Mouse (Mus musculus): ENCODE measurements around the gene Hsf5. TPM values are rescaled to one million over a fixed set of nuclear protein-coding genes. Genes with fewer than 3 reads are reported as not detected.
A peak's percentile ranks its signal among the peaks of the same experiment; 100 is the strongest.

The Hsf5 gene
- polyA plus RNA-seq, 1 experiment from 2014 or later, result 0.16 TPM

- Histone ChIP-seq H3K4me1 (replicated peaks; ENCODE audit: insufficient read depth, low read length) (peaks cover 24% of the 10 kb centered on the region), H3K9me3 (replicated peaks; ENCODE audit: low read length) (no peaks in the 10 kb centered on the region), H3K27ac (no peak overlapping the region), H3K36me3 (ENCODE audit: insufficient read depth, low read length) (no peaks in the 10 kb centered on the region), H3K9ac (ENCODE audit: low read depth, low read length) (no peak overlapping the region), H3K27me3 (ENCODE audit: insufficient read depth, low read length) (no peaks in the 10 kb centered on the region), H3K4me2 (ENCODE audit: low read length) (no peak overlapping the region), H3K4me3 (replicated peaks; ENCODE audit: low read depth, low read length) (no peak overlapping the region)
- no peak for ATAC-seq (replicated peaks; ENCODE audit: low FRiP score, low read depth)
- TF ChIP-seq CTCF (IDR thresholded peaks at IDR 0.05; ENCODE audit: low read depth), result no peak
- 84% methylated on average over 12 of the region's 12 CpGs for WGBS
- no peak for DNase-seq (ENCODE audit: low spot score)
These were observed 35.7 kb upstream of the Hsf5 start for GRCm38 (mm10) chr11:87581161-87581865.

DNA sequence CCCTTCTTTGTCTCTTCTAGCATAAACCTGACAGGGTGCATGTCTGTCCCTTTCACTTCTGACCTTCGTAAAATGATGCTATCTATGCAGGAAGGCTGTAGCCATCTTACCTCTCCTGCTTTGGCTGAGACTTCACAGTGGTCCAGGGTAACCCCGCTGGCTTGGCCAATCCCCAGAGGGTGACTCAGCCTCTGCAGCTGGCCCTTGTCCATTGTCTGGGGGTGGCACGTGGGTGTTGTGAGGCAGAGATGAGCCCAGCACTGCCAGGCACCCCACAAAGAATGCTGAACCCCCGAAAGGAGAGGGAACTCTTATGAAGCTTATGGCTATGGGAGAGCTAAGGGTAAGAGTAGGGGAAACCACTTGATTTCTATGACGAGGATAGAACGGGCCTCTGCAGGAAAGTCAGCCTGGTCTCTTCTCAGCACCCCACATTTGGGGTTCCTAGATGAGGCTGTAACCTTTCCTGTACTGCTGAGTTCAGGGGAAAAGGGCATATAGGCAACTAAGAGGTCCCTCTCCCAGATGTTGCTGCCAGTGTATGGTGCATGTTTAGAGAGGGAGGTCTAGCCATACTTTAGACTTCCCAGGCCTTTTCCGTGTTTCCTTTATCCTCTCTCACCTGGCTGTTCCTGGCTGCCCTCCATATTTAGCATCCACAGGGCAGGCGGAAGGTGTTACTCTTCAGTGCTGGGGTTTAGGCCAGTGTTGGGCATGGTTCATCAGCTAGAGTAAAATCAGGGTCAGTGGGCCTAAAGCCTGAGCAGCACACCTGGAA is 34.8 kb upstream of the Hsf5 start:
- DNase-seq (ENCODE audit: low spot score), result no peak
- Histone ChIP-seq H3K4me3 (replicated peaks; ENCODE audit: low read depth, low read length) (no peak overlapping the region), H3K4me1 (replicated peaks; ENCODE audit: insufficient read depth, low read length) (peaks cover 22% of the 10 kb centered on the region), H3K9me3 (replicated peaks; ENCODE audit: low read length) (no peaks in the 10 kb centered on the region), H3K27ac (no peak overlapping the region), H3K4me2 (ENCODE audit: low read length) (no peak overlapping the region), H3K9ac (ENCODE audit: low read depth, low read length) (no peak overlapping the region), H3K36me3 (ENCODE audit: insufficient read depth, low read length) (no peaks in the 10 kb centered on the region), H3K27me3 (ENCODE audit: insufficient read depth, low read length) (no peaks in the 10 kb centered on the region)
- no peak for ATAC-seq (replicated peaks; ENCODE audit: low FRiP score, low read depth)
- no peak for TF ChIP-seq CTCF (IDR thresholded peaks at IDR 0.05; ENCODE audit: low read depth)
- 81% methylated on average over 8 of the region's 8 CpGs for WGBS

DNA sequence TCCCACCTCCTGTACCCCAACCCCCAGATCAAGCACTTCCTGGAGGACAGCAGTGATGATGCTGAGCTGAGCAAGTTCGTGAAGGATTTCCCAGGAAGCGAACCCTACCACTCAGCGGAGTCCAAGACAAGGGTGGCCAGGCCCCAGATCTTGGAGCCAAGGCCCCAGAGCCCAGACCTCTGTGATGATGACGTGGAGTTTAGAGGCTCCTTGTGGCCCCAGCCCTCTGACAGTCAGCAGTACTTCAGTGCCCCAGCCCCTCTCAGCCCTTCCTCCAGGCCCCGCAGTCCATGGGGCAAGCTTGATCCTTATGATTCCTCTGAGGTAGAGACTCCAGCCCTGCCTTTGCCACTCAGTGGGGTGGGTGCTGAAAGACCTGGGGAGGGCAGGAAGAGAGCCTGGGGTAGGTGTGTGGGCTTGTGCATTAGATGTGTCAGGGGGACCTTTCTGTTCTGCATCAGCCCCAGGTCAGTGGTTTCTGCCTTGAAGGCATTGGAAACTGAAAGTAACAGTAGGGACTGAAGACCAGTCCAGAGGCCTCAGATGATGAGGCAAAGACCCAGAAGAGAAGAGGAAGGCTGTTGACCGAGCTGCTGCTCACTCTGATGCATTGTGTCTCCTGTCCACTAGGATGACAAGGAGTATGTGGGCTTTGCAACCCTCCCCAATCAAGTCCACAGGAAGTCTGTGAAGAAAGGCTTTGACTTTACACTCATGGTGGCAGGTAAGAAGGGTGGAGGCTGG is 33.5 kb upstream of the Hsf5 start:
- Histone ChIP-seq H3K27me3 (ENCODE audit: insufficient read depth, low read length) (no peaks in the 10 kb centered on the region), H3K4me1 (replicated peaks; ENCODE audit: insufficient read depth, low read length) (peaks cover 15% of the 10 kb centered on the region), H3K4me3 (replicated peaks; ENCODE audit: low read depth, low read length) (no peak overlapping the region), H3K4me2 (ENCODE audit: low read length) (no peak overlapping the region), H3K36me3 (ENCODE audit: insufficient read depth, low read length) (0 out of 2 replicates have a peak, but pooled peaks cover 3% of the 10 kb centered on the region), H3K9ac (ENCODE audit: low read depth, low read length) (no peak overlapping the region), H3K9me3 (replicated peaks; ENCODE audit: low read length) (no peaks in the 10 kb centered on the region), H3K27ac (no peak overlapping the region)
- 76% methylated on average over 6 of the region's 6 CpGs for WGBS
- ATAC-seq (replicated peaks; ENCODE audit: low FRiP score, low read depth) (no peak), DNase-seq (ENCODE audit: low spot score) (no peak)
- no peak for TF ChIP-seq CTCF (IDR thresholded peaks at IDR 0.05; ENCODE audit: low read depth)

DNA sequence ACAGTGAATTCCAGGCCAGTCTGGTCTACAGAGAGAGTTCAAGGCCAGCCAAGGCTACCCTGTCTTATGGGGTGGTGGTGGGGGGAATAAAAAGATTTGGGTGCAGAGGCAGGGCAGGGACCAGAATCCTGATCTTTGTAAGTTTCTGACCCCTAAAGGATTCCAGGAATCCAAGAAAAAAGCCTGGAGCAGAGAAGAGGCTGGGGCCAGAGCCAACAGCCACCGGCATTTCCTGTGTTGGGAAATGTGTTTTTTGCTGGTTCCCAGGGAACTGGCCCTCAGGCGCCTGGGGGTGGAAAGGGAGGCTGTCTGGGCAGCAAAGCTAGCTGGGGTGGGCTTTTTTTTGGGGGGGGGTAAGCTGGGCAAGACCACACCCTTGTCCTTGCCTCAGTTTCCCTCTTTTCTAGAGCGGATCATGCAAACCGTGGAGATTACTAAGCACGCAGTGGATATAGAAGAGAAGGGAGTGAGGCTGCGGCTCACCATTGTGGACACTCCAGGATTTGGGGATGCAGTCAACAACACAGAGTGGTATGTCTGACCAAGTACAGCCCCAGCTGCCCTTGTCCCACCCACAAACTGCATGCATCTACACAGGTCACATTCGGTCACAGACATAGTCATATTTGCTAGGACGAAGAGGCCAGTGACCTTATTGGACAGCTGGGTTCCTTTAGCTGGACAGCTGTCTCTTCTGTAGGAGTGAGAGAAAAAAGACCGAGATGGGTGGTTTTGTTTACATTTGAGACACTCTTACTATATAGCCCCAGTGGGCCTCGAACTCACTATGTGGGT is 32.1 kb upstream of the Hsf5 start:
- Histone ChIP-seq H3K4me3 (replicated peaks; ENCODE audit: low read depth, low read length) (no peak overlapping the region), H3K4me2 (ENCODE audit: low read length) (no peak overlapping the region), H3K36me3 (ENCODE audit: insufficient read depth, low read length) (0 out of 2 replicates have a peak, but pooled peaks cover 3% of the 10 kb centered on the region), H3K27ac (peak overlapping the region; percentile 55), H3K9me3 (replicated peaks; ENCODE audit: low read length) (no peaks in the 10 kb centered on the region), H3K4me1 (replicated peaks; ENCODE audit: insufficient read depth, low read length) (peaks cover 7% of the 10 kb centered on the region), H3K27me3 (ENCODE audit: insufficient read depth, low read length) (no peaks in the 10 kb centered on the region), H3K9ac (ENCODE audit: low read depth, low read length) (no peak overlapping the region)
- 62% methylated on average over 10 of the region's 10 CpGs for WGBS
- ATAC-seq (replicated peaks; ENCODE audit: low FRiP score, low read depth), result peak; percentile 34; the same call in 1 of the 2 replicates
- TF ChIP-seq CTCF (IDR thresholded peaks at IDR 0.05; ENCODE audit: low read depth), result no peak
- DNase-seq (ENCODE audit: low spot score), result peak; percentile 79

- no peaks in the 10 kb centered on the region for H3K27me3 ChIP-seq (ENCODE audit: insufficient read depth, low read length)
- WGBS, result 86% methylated on average over 5 of the region's 5 CpGs
- DNase-seq (ENCODE audit: low spot score), result peak; percentile 66
- H3K36me3 ChIP-seq (ENCODE audit: insufficient read depth, low read length), result 0 out of 2 replicates have a peak, but pooled peaks cover 3% of the 10 kb centered on the region
- no peak overlapping the region for H3K4me2 ChIP-seq (ENCODE audit: low read length)
- no peak overlapping the region for H3K27ac ChIP-seq
- H3K4me3 ChIP-seq (replicated peaks; ENCODE audit: low read depth, low read length), result no peak overlapping the region
- no peak for ATAC-seq (replicated peaks; ENCODE audit: low FRiP score, low read depth)
- H3K9ac ChIP-seq (ENCODE audit: low read depth, low read length), result no peak overlapping the region
- H3K4me1 ChIP-seq (replicated peaks; ENCODE audit: insufficient read depth, low read length), result peaks cover 10% of the 10 kb centered on the region; the same call in 1 of the 2 replicates
- TF ChIP-seq CTCF (IDR thresholded peaks at IDR 0.05; ENCODE audit: low read depth), result 0 out of 2 replicates have a peak, but pooled peaks have one; percentile 2
- H3K9me3 ChIP-seq (replicated peaks; ENCODE audit: low read length), result no peaks in the 10 kb centered on the region
These were observed 29.6 kb upstream of the Hsf5 start for GRCm38 (mm10) chr11:87587211-87587874.
